Mouse (Mus musculus) liver, embryonic 14.5 days (tissue): ENCODE results near the gene Vars. TPM values are rescaled to one million over a fixed set of nuclear protein-coding genes. Genes with fewer than 3 reads are reported as not detected.
A peak's percentile ranks its signal among the peaks of the same experiment; 100 is the strongest.
"Not testable (repeated sequence)": the region's sequence is repeated elsewhere in the genome, so short reads cannot be mapped to it uniquely, and the experiment has no call there.

Experiments
- ATAC-seq: fragments of 200-750 bp; cut with Nextera tagmentation; 2 replicates; pipeline ENCODE4 v1.8.0; 2017; ENCODE audit warnings: moderate number of reproducible peaks, mild to moderate bottlenecking, moderate library complexity; ENCODE audit not compliant: insufficient read depth
- DNase-seq, 3 experiments: peaks; one replicate each; pipeline ENCODE4 v3.0.0-alpha.2; 2012 to 2013; ENCODE audit warnings: low read depth in 3 of 3, low spot score in 3 of 3
- H3K27ac ChIP-seq: fragments of 300-500 bp; sonication (generic); 2 replicates; pipeline ENCODE4 v1.5.1; 2014; ENCODE audit warnings: moderate library complexity, mild to moderate bottlenecking, control low read depth, inconsistent platforms
- H3K27me3 ChIP-seq: fragments of 300-500 bp; sonication (generic); 2 replicates; pipeline ENCODE4 v1.6.1; 2014; ENCODE audit warnings: mild to moderate bottlenecking, low read length, moderate library complexity; ENCODE audit not compliant: control insufficient read depth, insufficient read depth
- H3K36me3 ChIP-seq: fragments of 300-500 bp; sonication (generic); replicated peaks from 2 replicates; pipeline ENCODE4 v1.6.1; 2014; ENCODE audit warnings: low read depth; ENCODE audit not compliant: control insufficient read depth, insufficient read depth
- H3K4me1 ChIP-seq, 2 experiments: fragments of 200-500 bp in 1 of 2; fragments of 300-500 bp in 1 of 2; sonication (generic) in 1 of 2; replicated peaks; 2 replicates each; pipeline ENCODE4 v1.6.1; 2012 to 2014; ENCODE audit warnings: antibody characterized with exemption in 1 of 2, inconsistent platforms in 1 of 2, low read length in 1 of 2; ENCODE audit not compliant: control insufficient read depth in 2 of 2, insufficient read depth in 2 of 2
- H3K4me2 ChIP-seq: fragments of 300-500 bp; sonication (generic); 2 replicates; pipeline ENCODE4 v1.6.1; 2014; ENCODE audit warnings: low read depth, mild to moderate bottlenecking, control low read depth, moderate library complexity
- H3K4me3 ChIP-seq, 2 experiments: fragments of 200-500 bp in 1 of 2; fragments of 300-500 bp in 1 of 2; sonication (generic) in 1 of 2; 2 replicates each; pipeline ENCODE4 v1.5.1; 2012 to 2014; ENCODE audit warnings: low read depth in 2 of 2, low read length in 2 of 2, mild to moderate bottlenecking in 2 of 2, control low read depth in 1 of 2, inconsistent platforms in 1 of 2, moderate library complexity in 1 of 2; ENCODE audit not compliant: insufficient read depth in 1 of 2
- H3K9ac ChIP-seq: fragments of 300-500 bp; sonication (generic); replicated peaks from 2 replicates; pipeline ENCODE4 v1.6.1; 2014; ENCODE audit warnings: mild to moderate bottlenecking, control low read depth, moderate library complexity
- H3K9me3 ChIP-seq: fragments of 300-500 bp; sonication (generic); 2 replicates; pipeline ENCODE4 v1.6.1; 2016; ENCODE audit warnings: low read length, mixed read lengths; ENCODE audit not compliant: control insufficient read depth
- CTCF ChIP-seq: IDR thresholded peaks from 2 replicates; pipeline ENCODE4 v1.5.1; 2016; ENCODE audit warnings: antibody characterized with exemption, low read depth, control low read depth
- EP300 ChIP-seq: IDR thresholded peaks from 2 replicates; pipeline ENCODE4 v1.6.1; 2016; ENCODE audit warnings: antibody characterized with exemption, low read depth
- WGBS: fragments of 180-500 bp; shearing (Covaris S2); extraction: QIAGEN DNeasy Blood & Tissue Kit; methylation state at CpG from one replicate; pipeline ENCODE4 v1.1.7; 2014; ENCODE audit not compliant: insufficient replicate concordance; 5-methylcytosine and 5-hydroxymethylcytosine counted together
- polyA plus RNA-seq, 2 experiments: library from polyadenylated mRNA; depleted of rRNA in 1 of 2; stranded (reverse) in 1 of 2; unstranded in 1 of 2; fragments of >200 nt; fragmentation: Nextera tagmentation in 1 of 2; extraction: Ambion mirVana in 1 of 2; gene quantifications; 2 replicates each; pipeline versions ENCODE4 v1.2.1 to v1.2.3; 2012 to 2014

Vars gene
- polyA plus RNA-seq, 2 experiments = 61.7 to 67.6 TPM

GRCm38 (mm10) chr17:34981690-34982180, 19.1 kb upstream of the Vars start, which contains the start of gene Lsm2:
TSS of gene Lsm2 (plus strand) at chr17:34981862.
- H3K9me3 ChIP-seq = no peaks in the 10 kb centered on the region
- TF ChIP-seq EP300 (no peak), CTCF (no peak)
- peak within 1 kb of the TSS; percentile 95 for H3K9ac ChIP-seq
- peak within 1 kb of the TSS; percentile 95 for H3K4me2 ChIP-seq
- under 1% methylated on average over 58 of the region's 58 CpGs for WGBS
- H3K27ac ChIP-seq = peak within 1 kb of the TSS; percentile 90
- H3K4me3 ChIP-seq = peak within 1 kb of the TSS; percentile 91 to 93
- peak; percentile 94 for ATAC-seq
- H3K36me3 ChIP-seq = peaks cover 22% of the 10 kb centered on the region
- DNase-seq = peak; percentile 85 to 87 (median 86)
- no peaks in the 10 kb centered on the region for H3K27me3 ChIP-seq
- peaks cover 7 to 18% of the 10 kb centered on the region in 2 experiments; a peak in 3 of 4 replicates for H3K4me1 ChIP-seq

GRCm38 (mm10) chr17:34982328-34982727, 18.5 kb upstream of the Vars start:
- peak overlapping the region; percentile 90 for H3K27ac ChIP-seq
- DNase-seq (no peak), ATAC-seq (no peak; the same call in 1 of the 2 replicates)
- H3K4me3 ChIP-seq = peak overlapping the region; percentile 91 to 93
- WGBS = under 1% methylated on average over 15 of the region's 15 CpGs
- H3K4me2 ChIP-seq = peak overlapping the region; percentile 95
- peak overlapping the region; percentile 95 for H3K9ac ChIP-seq
- TF ChIP-seq EP300 = no peak
- no peak for TF ChIP-seq CTCF
- no peaks in the 10 kb centered on the region for H3K27me3 ChIP-seq
- H3K4me1 ChIP-seq = peaks cover 7 to 18% of the 10 kb centered on the region in 2 experiments; a peak in 3 of 4 replicates
- no peaks in the 10 kb centered on the region for H3K9me3 ChIP-seq
- H3K36me3 ChIP-seq = peaks cover 22% of the 10 kb centered on the region

DNA sequence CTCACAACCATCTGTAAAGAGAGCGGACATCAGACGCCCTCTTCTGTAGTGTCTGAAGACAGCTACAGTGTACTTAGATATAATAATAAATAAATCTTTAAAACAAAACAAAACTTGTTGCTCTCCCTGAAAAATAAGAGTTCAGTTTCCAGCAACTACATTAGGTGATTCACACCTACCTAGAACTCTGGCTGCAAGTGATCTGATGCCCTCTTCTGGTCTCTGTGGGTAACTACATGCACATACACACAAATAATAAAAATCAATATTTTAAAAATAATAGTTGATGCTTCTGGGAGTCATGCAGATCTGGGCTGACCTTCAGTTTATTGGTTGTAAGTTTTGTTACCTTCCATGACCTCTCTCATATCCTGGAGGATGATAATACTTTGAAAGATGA, 16.6 kb upstream of the Vars start:
- 56% methylated on average over 2 of the region's 2 CpGs for WGBS
- ATAC-seq (no peak), DNase-seq (peak in 1 of 3 experiments; percentile 30)
- Histone ChIP-seq H3K4me2 (no peak overlapping the region), H3K9ac (no peak overlapping the region), H3K4me1 (peaks cover 7 to 18% of the 10 kb centered on the region in 2 experiments; a peak in 3 of 4 replicates), H3K9me3 (no peaks in the 10 kb centered on the region), H3K27ac (no peak overlapping the region), H3K27me3 (no peaks in the 10 kb centered on the region), H3K4me3 (no peak overlapping the region), H3K36me3 (peaks cover 27% of the 10 kb centered on the region)
- no peak for TF ChIP-seq EP300
- peak; percentile 70 for TF ChIP-seq CTCF

- H3K4me3 ChIP-seq = no peak overlapping the region
- peaks cover 21 to 26% of the 10 kb centered on the region in 2 experiments for H3K4me1 ChIP-seq
- DNase-seq (no peak), ATAC-seq (no peak)
- H3K4me2 ChIP-seq = no peak overlapping the region
- 0 out of 2 replicates have a peak overlapping the region, but pooled peaks have one; percentile 18 for H3K27ac ChIP-seq
- TF ChIP-seq CTCF (no peak), EP300 (no peak)
- H3K9ac ChIP-seq = no peak overlapping the region
- H3K36me3 ChIP-seq = peaks cover 23% of the 10 kb centered on the region
- H3K27me3 ChIP-seq = no peaks in the 10 kb centered on the region
- H3K9me3 ChIP-seq = no peaks in the 10 kb centered on the region
Observed at GRCm38 (mm10) chr17:34994751-34995150, 6.0 kb upstream of the Vars start.

DNA sequence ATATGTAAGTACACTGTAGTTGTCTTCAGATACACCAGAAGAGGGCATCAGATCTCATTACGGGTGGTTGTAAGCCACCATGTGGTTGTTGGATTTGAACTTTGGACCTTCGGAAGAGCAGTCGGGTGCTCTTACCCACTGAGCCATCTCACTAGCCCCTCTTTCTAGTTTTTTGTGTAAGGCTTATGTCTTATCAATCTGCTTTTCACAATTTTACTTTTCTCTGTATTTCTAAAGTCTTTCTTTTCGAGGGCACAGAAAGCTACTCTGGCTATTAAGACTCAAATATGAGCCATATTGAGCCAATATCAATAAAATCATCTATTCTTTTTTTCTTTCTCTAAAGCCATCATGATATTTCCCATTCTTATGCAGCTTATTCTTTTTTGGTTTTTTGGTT, 5.6 kb upstream of the Vars start:
- not testable (repeated sequence) for H3K27ac ChIP-seq, H3K4me2 ChIP-seq

DNA sequence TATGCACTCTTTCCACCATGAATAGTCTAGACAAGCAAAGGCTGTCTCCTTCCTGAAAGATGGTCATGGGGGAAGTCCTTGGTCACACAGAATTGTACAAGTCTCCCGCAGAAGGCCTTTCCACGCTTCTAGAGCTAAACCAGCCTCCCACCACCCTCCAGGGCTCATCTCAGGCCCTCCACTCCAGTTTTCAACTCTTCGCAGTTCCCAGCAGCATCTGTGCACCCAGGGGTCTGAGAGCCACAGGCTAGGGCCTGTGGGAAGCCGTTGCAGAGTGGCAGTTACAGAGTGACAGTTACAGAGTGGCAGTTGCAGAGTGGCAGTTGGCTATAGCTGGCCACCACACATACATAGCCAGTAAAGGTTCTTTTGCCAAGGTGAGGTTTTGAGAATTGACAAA, 4.9 kb upstream of the Vars start:
- Histone ChIP-seq H3K27ac (peak overlapping the region; percentile 39), H3K36me3 (peaks cover 23% of the 10 kb centered on the region), H3K4me2 (peak overlapping the region; percentile 36; the same call in 1 of the 2 replicates), H3K4me1 (peaks cover 21 to 26% of the 10 kb centered on the region in 2 experiments), H3K4me3 (peak overlapping the region in 1 of 2 experiments; percentile 10; a peak in 1 of 4 replicates)
- not testable (repeated sequence) for H3K9me3 ChIP-seq, H3K9ac ChIP-seq, ATAC-seq, DNase-seq, H3K27me3 ChIP-seq
- WGBS = 79% methylated on average over 4 of the region's 4 CpGs

More for the DNA sequence above, 5.6 kb upstream of the Vars start:
- not testable (repeated sequence) for H3K9me3 ChIP-seq, H3K27me3 ChIP-seq, ATAC-seq, H3K9ac ChIP-seq, H3K4me3 ChIP-seq, DNase-seq
- WGBS = 79% methylated on average over 4 of the region's 4 CpGs
- peaks cover 23% of the 10 kb centered on the region for H3K36me3 ChIP-seq
- H3K4me1 ChIP-seq = peaks cover 21 to 26% of the 10 kb centered on the region in 2 experiments
